Mouse (Mus musculus): ENCODE measurements around the gene Chd4.

DNA sequence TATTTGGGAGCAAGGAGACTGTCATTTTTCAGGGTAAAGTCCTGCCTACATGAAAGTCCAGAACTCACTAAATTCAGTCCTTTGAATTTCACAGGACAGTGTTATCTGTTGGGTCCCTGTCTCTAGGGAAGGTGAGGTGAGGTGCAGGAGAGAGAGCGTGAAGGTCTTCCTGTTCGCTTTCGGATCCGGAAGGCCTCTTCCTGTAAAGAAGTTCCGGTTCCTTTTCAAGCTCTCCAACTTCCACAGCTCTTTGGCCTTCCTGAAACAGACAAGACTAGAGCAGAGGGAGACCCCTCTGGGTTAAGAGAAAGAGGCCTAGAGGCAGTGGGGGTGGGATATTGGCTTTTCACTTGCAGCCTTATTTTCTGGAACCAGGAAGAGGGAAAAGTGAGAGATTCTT lies 3.4 kb upstream of the Chd4 start:
- TF ChIP-seq CTCF (IDR thresholded peaks at IDR 0.05; ENCODE audit: low read depth, low read length) (no peak), POLR2A (IDR thresholded peaks at IDR 0.05; ENCODE audit: insufficient read depth, low read length) (no peak), EP300 (IDR thresholded peaks at IDR 0.05; ENCODE audit: insufficient read depth, low read depth, low read length) (no peak)

All from ES-Bruce4 (cell line).